Mouse (Mus musculus) large intestine, adult 2 months (tissue): ENCODE measurements at regions not wholly inside any gene's neighbourhood (a gene's known extent, or its start where the extent isn't known, plus 50 kb on each side); places are given as distances from the start of the nearest gene placed in this dataset.

Experiments used
- DNase-seq: peaks from one replicate; pipeline ENCODE4 v3.0.0-alpha.2; 2012; ENCODE audit warnings: low read depth, low spot score
- WGBS: fragments of 180-500 bp; shearing (Covaris S2); methylation state at CpG from one replicate; pipeline ENCODE4 v1.1.7; 2018; 5-methylcytosine and 5-hydroxymethylcytosine counted together

GRCm38 (mm10) chr14:46553239-46553638 is 162.8 kb upstream of the Bmp4 start:
- 69% methylated on average over 2 of the region's 2 CpGs for WGBS

GRCm38 (mm10) chr14:46546146-46546545 is 155.7 kb upstream of the Bmp4 start:
- no peak for DNase-seq
- WGBS: 36% methylated on average over 6 of the region's 6 CpGs

More at GRCm38 (mm10) chr14:46553239-46553638, 162.8 kb upstream of the Bmp4 start:
- no peak for DNase-seq

- no peak for DNase-seq
- WGBS: 56% methylated on average over 6 of the region's 6 CpGs
Observed at GRCm38 (mm10) chr14:46539466-46540187, 149.2 kb upstream of the Bmp4 start.

GRCm38 (mm10) chr14:46536002-46536762 is 145.7 kb upstream of the Bmp4 start:
- WGBS: 87% methylated on average over 10 of the region's 10 CpGs
- DNase-seq: no peak

GRCm38 (mm10) chr14:46532697-46533096 is 142.2 kb upstream of the Bmp4 start:
- DNase-seq: no peak
- WGBS: 37% methylated on average over 1 of the region's 1 CpGs

GRCm38 (mm10) chr14:46530452-46530851 is 140.0 kb upstream of the Bmp4 start:
- 74% methylated on average over 6 of the region's 6 CpGs for WGBS
- no peak for DNase-seq

GRCm38 (mm10) chr14:46529086-46529715 is 138.7 kb upstream of the Bmp4 start:
- DNase-seq: no peak
- WGBS: 78% methylated on average over 5 of the region's 5 CpGs

GRCm38 (mm10) chr14:46517258-46517657 is 126.8 kb upstream of the Bmp4 start:
- no peak for DNase-seq
- WGBS: 57% methylated on average over 4 of the region's 4 CpGs

GRCm38 (mm10) chr14:46516285-46516684 is 125.8 kb upstream of the Bmp4 start:
- no peak for DNase-seq
- WGBS: 61% methylated on average over 3 of the region's 3 CpGs

- 64% methylated on average over 4 of the region's 4 CpGs for WGBS
- no peak for DNase-seq
Observed at GRCm38 (mm10) chr14:46514262-46514932, 123.9 kb upstream of the Bmp4 start.

GRCm38 (mm10) chr14:46512118-46512517 is 121.6 kb upstream of the Bmp4 start:
- no peak for DNase-seq
- 95% methylated on average over 1 of the region's 1 CpGs for WGBS

GRCm38 (mm10) chr14:46508871-46509270 is 118.4 kb upstream of the Bmp4 start:
- WGBS: 69% methylated on average over 5 of the region's 5 CpGs
- DNase-seq: no peak

- no peak for DNase-seq
- 85% methylated on average over 3 of the region's 3 CpGs for WGBS
Observed at GRCm38 (mm10) chr14:46505266-46505665, 114.8 kb upstream of the Bmp4 start.

- 24% methylated on average over 9 of the region's 9 CpGs for WGBS
- no peak for DNase-seq
Observed at GRCm38 (mm10) chr14:46491601-46492000, 101.1 kb upstream of the Bmp4 start.

GRCm38 (mm10) chr14:46491182-46491581 is 100.7 kb upstream of the Bmp4 start:
- 28% methylated on average over 2 of the region's 2 CpGs for WGBS
- no peak for DNase-seq

GRCm38 (mm10) chr14:46487551-46487950 is 97.1 kb upstream of the Bmp4 start:
- no peak for DNase-seq
- WGBS: 81% methylated on average over 1 of the region's 1 CpGs

- no peak for DNase-seq
Observed at GRCm38 (mm10) chr14:46480396-46480795, 89.9 kb upstream of the Bmp4 start.

GRCm38 (mm10) chr14:46475945-46476344 is 85.5 kb upstream of the Bmp4 start:
- WGBS: 65% methylated on average over 1 of the region's 1 CpGs
- no peak for DNase-seq

More at GRCm38 (mm10) chr14:46480396-46480795, 89.9 kb upstream of the Bmp4 start:
- WGBS: 75% methylated on average over 7 of the region's 7 CpGs

- DNase-seq: no peak
Observed at GRCm38 (mm10) chr14:46462967-46463366, 72.5 kb upstream of the Bmp4 start.

- 72% methylated on average over 4 of the region's 4 CpGs for WGBS
- no peak for DNase-seq
Observed at GRCm38 (mm10) chr14:46461960-46462359, 71.5 kb upstream of the Bmp4 start.
